Mouse (Mus musculus) thymus, postnatal 14 days (tissue): ENCODE measurements around the gene Slc5a5.
A peak's percentile ranks its signal among the peaks of the same experiment; 100 is the strongest.

Experiments used
- DNase-seq: peaks from one replicate; pipeline ENCODE4 v3.0.0; 2021

Gene Slc5a5

DNA sequence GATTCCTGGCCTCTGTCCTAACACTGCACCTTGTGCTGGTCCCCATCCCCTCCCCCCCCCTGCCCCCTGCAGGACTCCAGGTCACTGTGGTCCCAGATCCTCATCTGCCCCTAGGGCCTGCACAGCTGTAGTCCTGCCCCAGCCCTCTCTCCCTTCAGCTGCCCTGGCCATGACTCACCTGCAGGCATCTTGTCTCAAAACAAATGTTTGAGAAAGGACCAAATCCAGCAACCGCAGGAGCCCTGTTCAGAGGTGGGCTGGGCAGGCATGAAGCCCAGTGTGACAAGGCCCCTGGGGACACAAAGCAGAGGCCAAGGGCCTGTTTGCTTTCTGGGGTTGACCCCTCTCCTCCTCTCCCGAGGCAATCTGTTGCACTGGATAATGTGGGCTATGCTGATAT, 14.4 kb downstream of the Slc5a5 start:
- DNase-seq: no peak

DNA sequence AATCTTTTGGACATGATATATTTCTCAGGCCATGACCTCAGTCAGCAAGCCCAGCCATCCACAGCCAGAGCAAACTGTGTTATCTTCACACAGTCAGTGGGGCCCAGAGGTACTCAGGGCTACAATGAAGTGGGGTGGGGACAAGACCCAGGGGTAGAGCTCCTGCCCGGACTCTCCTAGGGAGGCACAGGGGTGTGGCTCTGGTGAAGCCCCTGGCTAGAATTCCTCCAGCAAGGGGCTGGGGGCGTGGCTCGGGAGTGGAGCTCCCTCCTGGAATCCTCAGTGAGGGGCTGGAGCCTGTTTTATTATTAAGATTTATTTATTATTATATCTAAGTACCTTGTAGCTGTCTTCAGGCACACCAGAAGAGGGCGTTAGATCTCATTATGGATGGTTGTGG, 16.2 kb downstream of the Slc5a5 start:
- DNase-seq: no peak

DNA sequence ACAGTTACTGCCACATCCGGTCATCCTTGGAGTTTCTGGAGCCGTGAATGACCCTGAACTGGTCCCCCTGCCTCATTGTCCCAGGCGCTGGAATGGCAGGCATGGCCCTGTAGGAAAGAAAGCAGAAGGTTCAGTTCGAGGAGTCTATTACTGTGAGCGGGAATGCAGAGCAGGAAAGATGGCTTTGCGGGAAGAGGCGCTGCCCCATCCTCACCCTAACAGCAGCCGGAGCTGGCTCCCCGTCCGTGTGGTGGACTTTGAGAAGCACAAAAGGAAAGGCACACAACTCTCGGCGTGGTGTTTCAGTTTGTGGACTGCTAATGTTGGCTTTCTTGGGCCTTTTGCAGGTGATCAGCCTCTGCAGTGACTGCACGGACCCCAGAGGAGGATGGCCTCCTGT, 18.1 kb downstream of the Slc5a5 start:
- no peak for DNase-seq

DNA sequence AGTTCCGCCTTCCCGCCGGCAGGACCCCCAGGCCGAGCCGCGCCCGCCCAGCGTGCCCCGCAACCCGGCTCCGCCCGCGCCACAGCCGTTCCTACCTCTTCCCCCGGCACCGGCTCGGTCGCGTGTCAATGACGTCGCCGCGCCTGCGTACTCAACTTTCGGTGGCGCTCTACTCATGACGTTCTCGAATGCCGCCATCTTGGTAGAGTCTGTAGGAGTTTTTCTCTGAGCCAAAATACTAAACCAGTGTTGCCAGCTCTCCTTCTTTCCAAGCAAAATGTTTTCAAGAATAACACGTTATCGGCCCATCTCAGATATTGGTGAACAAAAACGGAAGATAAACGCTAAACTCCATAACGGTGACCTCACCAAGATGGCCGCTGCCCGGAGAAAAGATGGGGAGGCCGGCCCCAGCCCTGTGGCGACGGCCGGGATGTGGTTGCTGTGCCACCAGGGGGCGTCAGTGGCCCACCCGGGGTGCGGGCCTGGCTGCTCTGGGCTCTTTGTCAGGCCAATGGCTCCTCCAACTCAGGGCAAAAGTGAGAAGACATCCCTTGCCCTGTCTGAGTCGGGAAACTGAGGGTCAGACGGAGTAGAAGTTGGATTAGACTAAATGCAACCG, 19.1 kb downstream of the Slc5a5 start, which contains the start of gene Ccdc124:
Ccdc124 (minus strand) TSS at position 572 of the 622 bp plus-strand sequence.
- DNase-seq: peak; percentile 96

DNA sequence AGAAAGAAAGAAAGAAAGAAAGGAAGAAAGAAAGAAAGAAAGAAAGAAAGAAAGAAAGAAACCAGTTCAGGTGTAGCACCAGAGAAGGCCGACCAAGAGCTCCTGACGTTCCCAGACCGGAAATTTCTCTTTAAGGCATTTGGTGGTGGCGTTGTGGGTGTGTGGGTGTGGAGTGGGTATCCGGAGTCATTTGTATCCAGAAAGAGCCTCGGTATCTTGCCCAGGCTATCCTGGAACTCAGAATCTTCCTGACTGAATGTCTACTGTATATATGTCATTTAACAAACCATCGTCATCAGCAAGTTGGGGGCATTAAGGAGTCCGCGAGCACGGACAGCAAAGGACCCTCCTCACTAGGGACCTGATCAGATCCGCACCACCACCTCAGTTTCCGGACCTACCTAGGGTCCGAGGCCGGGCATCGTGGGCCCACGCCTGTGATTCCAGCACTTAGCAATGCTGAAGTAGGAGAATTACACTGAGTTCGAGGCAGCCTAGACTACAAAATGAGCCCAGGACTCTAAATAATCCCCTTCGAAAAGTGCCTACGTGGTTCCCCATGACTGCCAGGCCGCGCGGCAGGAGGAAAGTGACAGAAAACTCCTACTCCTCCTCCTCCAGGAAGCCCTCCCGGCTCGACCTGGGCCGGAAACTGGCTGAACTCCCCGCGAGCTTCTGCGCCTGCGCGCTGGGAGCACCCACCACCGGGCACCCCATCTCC, 19.8 kb downstream of the Slc5a5 start:
- no peak for DNase-seq

DNA sequence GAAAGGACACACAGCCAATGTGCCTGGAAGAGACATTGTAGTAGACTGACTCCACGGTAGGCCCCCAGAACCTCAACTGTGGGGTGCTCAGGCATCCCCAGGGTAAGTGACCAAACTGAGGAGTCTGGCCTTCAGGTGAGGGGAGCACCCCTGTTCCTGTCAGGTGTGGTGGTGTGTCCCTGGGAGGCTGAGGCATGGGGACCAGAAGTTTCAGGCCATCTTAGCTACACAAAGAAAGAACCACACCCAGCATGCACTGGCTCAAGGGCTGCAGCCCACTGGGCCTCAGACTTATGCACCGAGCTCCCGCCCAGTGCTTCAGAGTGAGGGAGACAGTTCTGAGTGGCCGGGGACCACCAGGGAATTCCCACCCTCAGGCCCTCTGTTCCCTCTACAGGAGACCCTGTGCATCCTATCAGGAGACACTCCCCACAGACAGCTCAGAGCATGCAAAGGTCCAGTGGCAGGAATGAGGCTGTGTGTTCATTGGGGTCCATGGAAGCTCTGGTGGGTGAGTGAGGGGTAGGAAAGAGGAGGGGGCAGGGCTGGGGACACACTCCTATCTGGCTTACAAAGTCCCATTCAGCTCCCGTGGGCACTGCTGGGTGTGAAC, 21.3 kb downstream of the Slc5a5 start:
- no peak for DNase-seq

DNA sequence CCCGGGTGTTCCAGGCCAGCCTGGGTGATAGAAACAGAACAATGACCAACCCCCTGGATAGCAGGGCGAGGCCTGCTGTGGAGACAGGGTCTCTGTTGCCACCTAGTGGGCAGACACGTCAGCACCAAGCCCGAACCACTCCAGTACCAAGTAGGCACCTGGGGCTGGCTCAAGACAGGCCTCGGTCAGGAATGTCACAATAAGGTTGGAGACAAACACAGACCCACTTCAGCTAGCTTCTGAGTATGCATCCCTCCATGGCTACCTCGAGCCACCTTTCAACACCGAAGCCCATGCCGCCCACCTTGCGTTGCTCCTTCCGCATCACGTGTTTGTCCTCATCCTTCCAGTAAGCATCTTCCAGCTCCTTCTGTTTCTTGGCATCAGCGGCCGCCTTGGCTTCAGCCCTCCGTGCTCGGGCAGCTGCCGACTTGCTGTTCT, 22.9 kb downstream of the Slc5a5 start:
- DNase-seq: peak; percentile 78

DNA sequence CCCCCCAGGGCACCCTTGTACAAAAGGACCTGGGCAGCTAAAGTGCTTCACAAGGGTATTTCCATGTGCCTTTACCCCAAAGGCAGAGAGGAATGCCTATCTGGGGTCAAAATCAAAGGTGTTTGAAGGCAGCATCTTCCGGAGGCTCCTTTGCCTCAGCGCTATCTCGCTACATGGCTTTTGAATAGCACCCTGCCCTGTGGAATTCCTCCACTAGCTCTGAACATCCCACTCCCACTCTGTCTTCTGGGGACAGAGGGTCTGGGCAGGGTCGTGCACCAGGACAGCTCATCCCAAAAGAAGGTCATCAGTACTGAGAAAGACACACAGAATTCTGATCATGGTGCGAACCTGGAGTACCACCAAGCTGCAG, 23.4 kb downstream of the Slc5a5 start:
- DNase-seq: no peak

DNA sequence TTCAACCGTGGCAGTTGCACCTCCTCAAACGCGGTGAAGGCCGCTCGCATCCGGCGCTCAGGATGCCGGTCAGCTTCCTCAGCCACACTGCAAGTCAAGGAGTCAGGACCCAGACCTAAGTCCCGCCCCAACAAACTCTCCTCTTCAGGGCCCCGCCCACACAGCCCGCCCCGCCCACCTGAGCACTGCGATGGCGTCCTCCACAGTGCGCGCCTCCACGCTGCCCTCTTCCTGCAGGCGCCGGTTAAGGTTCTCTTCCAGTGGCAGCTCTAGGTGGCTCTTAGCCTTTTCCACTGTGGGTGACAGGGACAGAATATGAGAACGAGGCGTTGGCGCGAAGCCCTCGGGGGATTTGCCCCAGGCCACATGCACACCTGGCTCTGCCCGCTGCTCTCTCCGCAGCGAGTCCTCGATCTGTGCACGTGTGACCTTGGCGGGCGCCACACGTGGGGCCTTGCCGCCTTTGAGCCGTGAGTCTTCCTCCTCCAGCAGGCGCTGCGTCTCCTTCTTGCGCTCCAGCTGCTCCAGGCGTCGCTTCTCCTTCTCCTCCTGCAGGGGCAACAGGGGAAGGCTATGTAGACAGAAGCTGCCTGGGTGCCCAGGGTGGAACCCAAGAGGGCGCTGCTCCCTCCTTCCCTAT, 23.9 kb downstream of the Slc5a5 start:
- peak; percentile 80 for DNase-seq

DNA sequence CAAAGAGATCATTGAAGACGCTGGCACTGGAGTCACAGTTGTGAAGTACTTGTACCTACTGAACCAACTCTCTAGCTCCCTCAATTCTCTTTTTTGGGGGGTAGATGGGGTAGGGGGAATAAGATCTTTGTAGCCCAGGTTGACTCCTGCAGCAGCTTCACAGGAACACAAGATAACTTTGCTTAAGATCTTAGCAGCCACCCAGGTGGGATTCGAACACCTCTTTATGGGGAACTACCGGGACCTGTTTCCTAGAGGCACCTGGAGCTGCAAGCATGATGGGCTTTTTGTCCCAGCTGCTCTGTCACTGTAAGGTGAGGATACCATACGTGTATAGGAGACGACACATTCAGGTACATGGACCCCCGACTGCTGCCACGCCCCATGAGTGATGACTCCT, 26.0 kb downstream of the Slc5a5 start:
- DNase-seq: no peak

DNA sequence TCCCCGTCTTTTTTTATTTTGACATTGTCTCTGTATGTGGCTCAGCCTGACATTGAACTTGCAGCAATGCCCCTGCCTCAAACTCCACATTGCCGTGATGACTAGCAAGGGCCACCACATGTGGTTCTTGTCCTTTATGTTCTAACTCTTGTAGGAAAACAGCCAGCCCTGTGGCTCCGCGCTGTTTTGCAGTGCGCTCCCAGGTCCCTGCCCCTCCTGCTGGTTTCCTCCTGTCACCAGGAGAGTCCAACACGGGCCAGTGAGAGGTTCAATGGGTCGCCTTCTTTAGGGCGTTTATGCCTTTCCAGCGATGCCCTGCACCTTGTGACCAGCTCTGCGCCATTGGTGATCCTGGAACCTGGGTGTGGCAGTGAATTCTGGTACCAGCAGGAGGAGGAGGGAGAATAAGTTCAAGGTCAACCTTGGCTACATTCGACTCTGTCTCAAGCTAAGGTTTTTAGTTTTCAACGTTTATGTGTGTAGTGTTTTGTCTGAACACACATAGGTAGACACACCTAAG, 26.5 kb downstream of the Slc5a5 start:
- DNase-seq: no peak

DNA sequence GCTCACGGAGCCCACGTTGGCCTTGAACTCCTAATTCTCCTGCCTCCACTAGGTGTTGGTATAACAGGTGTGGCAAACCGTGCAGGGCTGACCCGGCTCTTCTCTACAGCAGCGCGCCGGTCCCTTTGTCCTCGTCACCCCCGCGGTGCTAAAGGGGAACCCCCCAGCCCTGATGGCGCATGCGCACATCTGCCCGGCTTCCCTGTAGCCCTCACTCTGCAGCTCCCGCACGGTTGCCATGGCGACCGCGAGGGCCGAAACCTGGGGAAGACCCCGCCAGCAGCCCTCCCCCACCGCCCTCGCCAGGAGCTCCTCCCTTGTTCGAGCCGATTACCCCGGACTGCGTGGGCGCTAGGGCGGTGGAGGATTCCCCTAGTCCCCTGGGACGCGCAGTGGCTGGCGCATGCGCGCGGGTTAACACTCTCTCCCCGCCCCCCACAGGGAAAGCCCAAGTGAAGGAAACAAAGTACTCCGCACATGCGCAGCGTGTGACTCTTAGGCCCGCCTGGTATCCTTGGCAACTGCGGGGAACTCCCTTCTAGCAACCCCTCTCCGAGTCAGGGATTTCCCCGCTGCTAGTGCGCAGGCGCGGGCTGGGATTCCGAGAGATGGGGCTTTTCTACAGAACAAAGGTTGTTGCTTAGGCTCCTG, 27.1 kb downstream of the Slc5a5 start:
- peak; percentile 99 for DNase-seq

DNA sequence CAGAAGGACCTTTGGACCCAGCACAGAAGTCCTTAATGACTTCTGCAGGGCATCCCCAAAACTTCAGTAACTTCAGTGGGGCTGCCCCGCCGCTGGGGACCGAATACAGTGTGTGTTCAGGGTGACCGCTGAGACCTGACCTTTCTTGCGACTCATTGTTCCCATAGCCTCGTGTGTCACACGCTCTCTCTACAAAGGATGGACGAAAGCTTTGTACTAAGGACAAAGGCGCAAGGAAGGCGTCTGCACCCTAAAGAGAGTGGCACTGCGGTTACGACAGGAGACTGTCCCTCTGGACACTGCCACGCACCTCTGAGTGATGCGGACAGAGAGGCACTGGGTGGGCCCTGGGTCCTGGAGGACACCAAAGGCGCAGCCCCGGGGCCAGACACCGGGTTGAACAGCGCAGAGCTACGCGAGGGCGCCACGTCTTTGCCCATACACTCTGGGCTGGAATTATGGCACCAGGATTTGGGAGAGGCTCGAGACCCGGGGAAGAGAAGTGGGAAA, 27.8 kb downstream of the Slc5a5 start:
- DNase-seq: peak; percentile 53

DNA sequence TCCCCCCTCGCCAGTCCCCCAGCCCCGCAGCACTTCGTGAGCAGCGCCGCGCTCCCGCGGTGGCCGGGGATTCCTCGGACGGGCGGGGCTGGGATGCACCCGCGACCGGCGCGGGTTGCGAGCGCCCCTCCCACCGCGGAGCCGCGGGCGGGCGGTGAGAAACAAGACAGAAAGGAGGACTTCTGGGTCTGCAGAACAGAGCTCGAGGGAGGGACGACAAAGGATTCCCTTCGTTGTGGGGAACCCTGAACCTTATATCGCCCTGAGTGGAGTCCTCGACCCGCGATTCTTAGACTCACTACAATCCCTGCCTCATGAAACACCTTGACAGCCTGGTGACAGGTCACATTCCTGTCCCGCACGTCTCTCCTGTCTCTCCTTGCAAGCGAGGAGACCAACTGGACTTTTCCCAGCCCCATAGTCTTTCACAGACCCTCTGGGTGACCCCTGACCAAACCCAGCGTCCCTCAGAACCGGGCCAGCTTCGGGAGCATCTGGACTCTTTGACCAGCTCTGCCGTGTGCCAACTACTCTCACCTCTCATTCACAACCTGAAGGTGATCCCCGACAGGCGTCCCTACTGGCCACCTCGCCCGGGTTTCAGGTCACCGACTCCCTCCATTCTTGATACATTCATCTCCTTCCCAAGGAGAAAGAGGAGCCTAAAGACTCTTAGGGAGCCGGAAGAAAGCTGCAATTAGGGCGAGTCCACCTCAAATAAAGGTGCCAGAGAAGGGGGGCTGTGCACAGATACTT, 28.4 kb downstream of the Slc5a5 start:
- no peak for DNase-seq

DNA sequence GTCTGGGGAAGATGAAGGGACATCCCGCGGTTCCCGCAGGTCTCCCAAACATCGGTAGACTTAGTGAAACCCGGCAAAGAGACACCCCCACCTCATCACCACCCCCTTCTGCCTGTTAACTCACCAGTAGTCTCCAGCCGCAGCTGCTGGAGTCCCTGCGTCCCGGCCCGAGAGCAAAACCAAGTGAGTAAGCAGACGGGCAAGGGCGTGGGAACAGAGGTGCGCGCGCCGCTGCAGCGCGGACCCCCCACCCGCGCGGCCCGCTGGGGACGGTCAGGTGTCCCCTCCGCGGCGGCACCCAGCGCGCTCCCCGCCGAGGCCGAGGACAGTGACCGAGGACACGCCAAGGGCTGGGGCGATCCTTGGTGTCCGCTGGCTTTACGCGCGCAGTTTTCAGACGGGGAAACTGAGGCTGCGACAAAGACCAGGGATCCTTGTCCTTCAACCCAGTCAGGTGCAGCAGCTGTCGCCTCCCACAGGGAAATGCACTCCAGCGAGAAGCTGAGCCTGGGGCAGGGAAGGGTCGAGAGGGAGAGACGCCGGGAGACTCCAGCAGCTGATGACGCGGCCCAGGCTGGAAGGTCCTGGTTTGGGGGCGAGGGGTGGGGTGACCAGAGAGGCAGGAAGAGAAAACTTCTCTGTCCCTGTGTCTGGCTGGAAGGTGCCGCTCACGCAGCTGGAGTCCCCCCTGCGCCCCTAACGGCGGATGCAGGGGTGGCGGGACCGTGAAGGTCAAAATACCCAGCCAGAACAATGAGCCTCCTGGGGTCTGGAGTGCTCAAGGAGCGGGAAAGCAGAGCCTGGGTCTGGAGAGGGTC, 29.5 kb downstream of the Slc5a5 start, which contains the start of gene Kcnn1:
Kcnn1 (minus strand) TSS at position 435 of the 818 bp plus-strand sequence.
- peak; percentile 42 for DNase-seq

DNA sequence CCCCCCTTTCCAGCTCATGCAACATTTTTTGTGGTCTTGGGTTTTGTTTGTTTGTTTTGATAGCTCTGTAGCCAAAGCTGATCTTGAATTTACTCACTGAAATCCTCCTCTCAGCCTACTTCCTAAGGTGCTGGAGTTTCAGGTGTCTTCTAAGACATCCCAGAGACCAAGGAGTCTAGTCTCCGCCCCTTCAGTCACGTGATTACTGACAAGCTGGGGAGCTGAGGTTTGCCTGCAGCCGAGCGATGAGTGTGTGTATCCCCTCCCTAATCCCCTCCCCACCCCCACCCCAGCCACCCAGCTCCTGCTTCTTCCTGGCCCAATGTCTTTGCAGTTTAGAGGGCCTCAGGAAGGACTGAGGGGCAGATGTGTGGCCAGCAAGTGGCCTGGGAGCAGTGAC, 35.0 kb downstream of the Slc5a5 start:
- peak; percentile 48 for DNase-seq

DNA sequence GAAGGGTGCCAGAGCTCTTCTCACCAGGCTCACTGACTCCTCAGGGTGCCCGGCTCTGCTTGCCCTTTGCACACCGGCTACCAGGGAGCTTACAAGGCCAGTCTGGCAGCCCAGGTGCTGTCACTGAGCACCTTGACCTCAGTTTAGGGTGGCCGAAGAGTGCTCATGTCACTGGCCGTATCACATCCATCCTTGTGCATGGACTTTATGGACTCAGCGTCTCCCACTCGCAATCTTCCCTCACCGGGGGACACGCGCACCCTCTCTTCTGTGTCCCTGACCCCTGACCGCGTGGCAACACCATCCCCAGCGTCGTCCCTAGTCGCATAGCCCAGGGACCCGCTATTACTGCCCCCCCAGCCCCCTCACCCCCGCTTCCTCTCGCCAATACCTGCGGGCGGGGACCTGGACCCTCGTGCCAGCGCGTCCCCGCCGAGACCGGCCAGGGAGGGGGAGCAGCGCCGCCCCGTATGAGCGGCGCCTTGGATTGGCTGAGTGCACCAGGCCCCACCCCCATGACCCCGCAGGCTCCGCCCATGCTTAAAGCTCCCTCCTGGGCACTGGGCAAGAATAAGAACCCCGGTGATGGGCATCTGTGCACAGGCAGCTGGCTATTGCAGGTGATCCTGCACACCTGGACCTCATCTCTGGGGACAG, 35.9 kb downstream of the Slc5a5 start:
- peak; percentile 58 for DNase-seq

DNA sequence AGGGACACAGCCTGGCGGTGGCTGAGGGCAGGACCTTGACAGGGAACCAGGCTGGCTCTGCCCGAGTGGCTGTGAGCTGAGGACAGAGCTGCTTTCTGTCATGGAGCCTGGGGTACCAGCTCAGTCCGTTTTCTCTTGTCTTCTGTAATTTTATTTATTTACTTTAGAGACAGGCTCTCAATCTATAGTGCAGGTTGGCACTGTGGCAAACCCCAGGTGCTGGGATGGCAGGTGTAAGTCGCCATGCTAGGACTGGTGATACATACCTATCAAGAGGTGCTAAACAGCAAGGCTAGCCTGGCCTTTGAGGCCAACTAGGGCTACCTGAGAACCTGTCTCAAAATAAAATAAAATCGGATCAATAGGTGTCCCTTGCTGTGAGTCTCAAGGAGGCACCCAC, 36.5 kb downstream of the Slc5a5 start:
- DNase-seq: no peak

DNA sequence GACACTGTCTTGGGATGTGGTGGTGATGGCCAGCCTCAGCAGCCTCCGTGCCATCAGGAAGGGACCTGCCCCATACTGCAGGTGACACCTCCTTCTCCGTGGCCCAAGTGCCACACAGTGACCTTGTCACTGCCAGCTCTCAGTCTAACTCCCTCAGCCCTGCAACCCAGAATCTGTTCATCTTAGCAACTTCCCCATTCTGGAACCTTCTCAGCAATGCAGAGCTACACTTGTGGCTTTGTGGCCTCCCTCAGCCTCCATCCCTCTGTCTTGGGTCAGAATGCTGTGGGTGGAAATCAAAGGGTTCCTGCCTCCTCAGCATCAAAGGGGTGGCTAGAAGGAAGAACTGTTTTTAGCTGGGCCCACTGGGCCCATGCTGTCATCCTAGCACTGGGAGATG, 38.7 kb downstream of the Slc5a5 start:
- DNase-seq: no peak

DNA sequence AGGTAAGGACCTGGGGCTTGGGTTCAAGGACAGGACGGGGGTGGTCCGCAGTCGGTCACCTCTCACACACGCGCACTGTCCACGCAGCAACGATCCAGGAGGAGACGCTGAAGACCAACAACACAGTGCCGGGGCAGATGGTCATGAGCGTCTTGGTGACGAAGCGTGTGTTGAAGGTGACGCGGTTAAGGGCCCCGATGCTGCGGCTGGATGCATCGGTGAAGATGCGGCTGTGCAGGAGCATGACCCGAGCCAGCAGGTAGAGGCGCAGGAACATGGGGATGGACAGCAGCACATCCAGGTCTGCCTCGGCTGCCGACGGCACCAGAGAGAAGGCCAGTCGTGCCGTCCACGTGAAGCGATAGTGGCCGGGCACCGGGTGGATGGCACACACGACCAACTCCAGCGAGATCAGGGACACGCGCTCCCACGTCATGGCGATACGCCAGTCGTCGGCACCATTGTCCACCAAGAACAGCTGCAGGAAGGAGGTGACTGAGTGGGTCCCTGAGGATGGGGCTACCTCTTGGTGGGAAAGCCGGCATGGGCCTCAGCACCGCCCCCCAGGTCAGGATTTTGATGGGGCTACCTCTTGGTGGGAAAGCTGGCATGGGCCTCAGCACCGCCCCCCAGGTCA, 39.8 kb downstream of the Slc5a5 start:
- DNase-seq: no peak
